Mouse (Mus musculus): ENCODE measurements around the gene Tmem238.
A peak's percentile ranks its signal among the peaks of the same experiment; 100 is the strongest.

Gene Tmem238

GRCm38 (mm10) chr7:4746326-4746980 lies 43.0 kb downstream of the Tmem238 start:
- DNase-seq, result no peak

- no peak for DNase-seq
Measured at GRCm38 (mm10) chr7:4744886-4745285, 44.6 kb downstream of the Tmem238 start.

- peak in 1 of 2 experiments; percentile 49 for DNase-seq
Measured at GRCm38 (mm10) chr7:4743354-4743753, 46.1 kb downstream of the Tmem238 start.

- no peak for DNase-seq
Measured at GRCm38 (mm10) chr7:4742482-4742819, 47.0 kb downstream of the Tmem238 start.

GRCm38 (mm10) chr7:4741672-4742481 lies 47.6 kb downstream of the Tmem238 start:
- DNase-seq, result no peak

GRCm38 (mm10) chr7:4741151-4741550 lies 48.3 kb downstream of the Tmem238 start:
- peak; percentile 71 to 77 for DNase-seq

GRCm38 (mm10) chr7:4740309-4740727 lies 49.1 kb downstream of the Tmem238 start:
- peak in 1 of 2 experiments; percentile 18 for DNase-seq

- peak; percentile 100 for DNase-seq
Measured at GRCm38 (mm10) chr7:4739544-4740275, 49.7 kb downstream of the Tmem238 start, which contains the start of gene Kmt5c. Gene Kmt5c, plus strand, starts transcription at chr7:4740115.

- DNase-seq, result no peak
Measured at GRCm38 (mm10) chr7:4739041-4739543, 50.4 kb downstream of the Tmem238 start.

All from lung, adult 18-20 months (tissue).